Mouse (Mus musculus): ENCODE data around the gene Ildr1. TPM values are rescaled to one million over a fixed set of nuclear protein-coding genes. Genes with fewer than 3 reads are reported as not detected.

Ildr1 gene
- polyA plus RNA-seq, 1 experiment from 2014 or later, result 4.6 TPM

- H3K4me2 ChIP-seq, result no peak overlapping the region
- no peak overlapping the region for H3K4me3 ChIP-seq (ENCODE audit: low read depth, low read length)
- WGBS, result 84% methylated on average over 4 of the region's 4 CpGs
- H3K9ac ChIP-seq, result no peak overlapping the region
- no peaks in the 10 kb centered on the region for H3K36me3 ChIP-seq (ENCODE audit: insufficient read depth)
- TF ChIP-seq CTCF (IDR thresholded peaks at IDR 0.05; ENCODE audit: low read depth), result no peak
- ATAC-seq (ENCODE audit: insufficient read depth) (no peak), DNase-seq (no peak)
- no peak overlapping the region for H3K27ac ChIP-seq (ENCODE audit: low read depth)
- no peaks in the 10 kb centered on the region for H3K4me1 ChIP-seq (ENCODE audit: insufficient read depth)
- H3K9me3 ChIP-seq (ENCODE audit: low read depth, low read length), result no peaks in the 10 kb centered on the region
- H3K27me3 ChIP-seq (ENCODE audit: insufficient read depth, low read length), result no peaks in the 10 kb centered on the region
Observed at GRCm38 (mm10) chr16:36717481-36717880, 23.7 kb downstream of the Ildr1 start.

GRCm38 (mm10) chr16:36718637-36719036 is 24.9 kb downstream of the Ildr1 start:
- TF ChIP-seq CTCF (IDR thresholded peaks at IDR 0.05; ENCODE audit: low read depth), result no peak
- no peaks in the 10 kb centered on the region for H3K36me3 ChIP-seq (ENCODE audit: insufficient read depth)
- no peaks in the 10 kb centered on the region for H3K4me1 ChIP-seq (ENCODE audit: insufficient read depth)
- H3K4me2 ChIP-seq, result no peak overlapping the region
- H3K9ac ChIP-seq, result no peak overlapping the region
- ATAC-seq (ENCODE audit: insufficient read depth) (no peak), DNase-seq (no peak)
- H3K9me3 ChIP-seq (ENCODE audit: low read depth, low read length), result no peaks in the 10 kb centered on the region
- no peak overlapping the region for H3K27ac ChIP-seq (ENCODE audit: low read depth)
- no peaks in the 10 kb centered on the region for H3K27me3 ChIP-seq (ENCODE audit: insufficient read depth, low read length)
- H3K4me3 ChIP-seq (ENCODE audit: low read depth, low read length), result no peak overlapping the region

GRCm38 (mm10) chr16:36720194-36721055 is 26.6 kb downstream of the Ildr1 start:
- peak; percentile 24 for DNase-seq
- 70% methylated on average over 13 of the region's 13 CpGs for WGBS
- Histone ChIP-seq H3K36me3 (ENCODE audit: insufficient read depth) (no peaks in the 10 kb centered on the region), H3K4me1 (ENCODE audit: insufficient read depth) (no peaks in the 10 kb centered on the region), H3K9me3 (ENCODE audit: low read depth, low read length) (no peaks in the 10 kb centered on the region), H3K4me2 (no peak overlapping the region), H3K27me3 (ENCODE audit: insufficient read depth, low read length) (no peaks in the 10 kb centered on the region), H3K4me3 (ENCODE audit: low read depth, low read length) (no peak overlapping the region), H3K27ac (ENCODE audit: low read depth) (no peak overlapping the region), H3K9ac (no peak overlapping the region)
- no peak for ATAC-seq (ENCODE audit: insufficient read depth)
- TF ChIP-seq CTCF (IDR thresholded peaks at IDR 0.05; ENCODE audit: low read depth), result peak; percentile 49

- Histone ChIP-seq H3K9ac (no peak overlapping the region), H3K9me3 (ENCODE audit: low read depth, low read length) (no peaks in the 10 kb centered on the region), H3K4me1 (ENCODE audit: insufficient read depth) (no peaks in the 10 kb centered on the region), H3K4me2 (no peak overlapping the region), H3K27me3 (ENCODE audit: insufficient read depth, low read length) (no peaks in the 10 kb centered on the region), H3K36me3 (ENCODE audit: insufficient read depth) (no peaks in the 10 kb centered on the region), H3K27ac (ENCODE audit: low read depth) (no peak overlapping the region), H3K4me3 (ENCODE audit: low read depth, low read length) (no peak overlapping the region)
- DNase-seq (no peak), ATAC-seq (ENCODE audit: insufficient read depth) (no peak; the same call in 1 of the 2 replicates)
- WGBS, result 17% methylated on average over 4 of the region's 4 CpGs
- no peak for TF ChIP-seq CTCF (IDR thresholded peaks at IDR 0.05; ENCODE audit: low read depth)
Observed at GRCm38 (mm10) chr16:36722739-36723138, 29.0 kb downstream of the Ildr1 start.

GRCm38 (mm10) chr16:36723880-36724443 is 30.2 kb downstream of the Ildr1 start:
- peak; percentile 44 for DNase-seq
- Histone ChIP-seq H3K27ac (ENCODE audit: low read depth) (no peak overlapping the region), H3K9ac (no peak overlapping the region), H3K9me3 (ENCODE audit: low read depth, low read length) (no peaks in the 10 kb centered on the region), H3K36me3 (ENCODE audit: insufficient read depth) (no peaks in the 10 kb centered on the region), H3K4me3 (ENCODE audit: low read depth, low read length) (no peak overlapping the region), H3K27me3 (ENCODE audit: insufficient read depth, low read length) (no peaks in the 10 kb centered on the region), H3K4me2 (no peak overlapping the region), H3K4me1 (ENCODE audit: insufficient read depth) (no peaks in the 10 kb centered on the region)
- no peak for ATAC-seq (ENCODE audit: insufficient read depth)
- 47% methylated on average over 3 of the region's 3 CpGs for WGBS
- peak; percentile 54 for TF ChIP-seq CTCF (IDR thresholded peaks at IDR 0.05; ENCODE audit: low read depth)

GRCm38 (mm10) chr16:36728959-36729358 is 35.2 kb downstream of the Ildr1 start:
- TF ChIP-seq CTCF (IDR thresholded peaks at IDR 0.05; ENCODE audit: low read depth), result no peak
- WGBS, result 85% methylated on average over 2 of the region's 2 CpGs
- no peaks in the 10 kb centered on the region for H3K9me3 ChIP-seq (ENCODE audit: low read depth, low read length)
- H3K4me1 ChIP-seq (ENCODE audit: insufficient read depth), result no peaks in the 10 kb centered on the region
- no peaks in the 10 kb centered on the region for H3K27me3 ChIP-seq (ENCODE audit: insufficient read depth, low read length)
- H3K9ac ChIP-seq, result no peak overlapping the region
- ATAC-seq (ENCODE audit: insufficient read depth), result no peak
- no peak overlapping the region for H3K4me3 ChIP-seq (ENCODE audit: low read depth, low read length)
- no peak overlapping the region for H3K4me2 ChIP-seq
- H3K36me3 ChIP-seq (ENCODE audit: insufficient read depth), result no peaks in the 10 kb centered on the region
- DNase-seq, result no peak
- H3K27ac ChIP-seq (ENCODE audit: low read depth), result no peak overlapping the region

- Histone ChIP-seq H3K9me3 (ENCODE audit: low read depth, low read length) (no peaks in the 10 kb centered on the region), H3K4me3 (ENCODE audit: low read depth, low read length) (no peak overlapping the region), H3K9ac (no peak overlapping the region), H3K27me3 (ENCODE audit: insufficient read depth, low read length) (no peaks in the 10 kb centered on the region), H3K36me3 (ENCODE audit: insufficient read depth) (no peaks in the 10 kb centered on the region), H3K27ac (ENCODE audit: low read depth) (no peak overlapping the region), H3K4me2 (no peak overlapping the region), H3K4me1 (ENCODE audit: insufficient read depth) (no peaks in the 10 kb centered on the region)
- DNase-seq, result no peak
- no peak for ATAC-seq (ENCODE audit: insufficient read depth)
- no peak for TF ChIP-seq CTCF (IDR thresholded peaks at IDR 0.05; ENCODE audit: low read depth)
Observed at GRCm38 (mm10) chr16:36732572-36732971, 38.8 kb downstream of the Ildr1 start.
